Mouse (Mus musculus): ENCODE data around the gene Igflr1. TPM values are rescaled to one million over a fixed set of nuclear protein-coding genes. Genes with fewer than 3 reads are reported as not detected.

Gene Igflr1
- total and polyA plus RNA-seq, 2 experiments from 2014 or later = 1.9 to 3.1 TPM

DNA sequence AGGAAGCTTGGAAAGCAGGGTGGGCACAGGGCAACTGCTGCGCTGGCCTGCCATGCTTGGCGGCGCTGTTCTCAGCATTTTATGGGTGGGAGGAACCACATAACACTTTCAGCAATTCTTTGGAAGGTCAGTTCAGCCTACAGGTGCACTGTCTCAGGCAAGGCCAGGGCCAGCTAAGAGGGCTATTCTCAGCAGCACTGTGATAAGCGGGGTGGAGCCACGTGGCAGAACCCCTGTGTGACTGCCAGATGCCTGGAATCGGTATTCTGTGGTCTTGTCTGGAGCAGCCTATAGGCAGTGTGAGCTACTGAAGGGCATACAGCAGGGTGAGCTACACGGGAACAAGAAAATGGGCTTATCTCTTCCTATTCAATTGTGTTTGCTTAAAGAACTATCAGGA lies 44.8 kb downstream of the Igflr1 start:
- H3K9ac ChIP-seq (replicated peaks; ENCODE audit: low read length, poor library complexity, severe bottlenecking) = peak overlapping the region; percentile 24; the same call in 1 of the 2 replicates
- no peak overlapping the region for H3K4me3 ChIP-seq (ENCODE audit: low read depth, low read length)
- 60% methylated on average over 7 of the region's 7 CpGs for WGBS
- H3K36me3 ChIP-seq (ENCODE audit: insufficient read depth, low read length) = no peaks in the 10 kb centered on the region
- no peaks in the 10 kb centered on the region for H3K9me3 ChIP-seq (ENCODE audit: low read length)
- DNase-seq (ENCODE audit: low spot score) (no peak), ATAC-seq (ENCODE audit: low FRiP score) (no peak)
- no peaks in the 10 kb centered on the region for H3K4me1 ChIP-seq (ENCODE audit: insufficient read depth, low read length)
- no peak overlapping the region for H3K4me2 ChIP-seq (ENCODE audit: low read depth, low read length, poor library complexity, severe bottlenecking)
- H3K27ac ChIP-seq (ENCODE audit: low read depth, low read length) = no peak overlapping the region
- no peak for TF ChIP-seq CTCF (IDR thresholded peaks at IDR 0.05)
- no peaks in the 10 kb centered on the region for H3K27me3 ChIP-seq (ENCODE audit: insufficient read depth, low read length)

- H3K9me3 ChIP-seq (ENCODE audit: low read length) = no peaks in the 10 kb centered on the region
- ATAC-seq (ENCODE audit: low FRiP score) = no peak
- no peak for TF ChIP-seq CTCF (IDR thresholded peaks at IDR 0.05)
- no peak within 1 kb of the TSS for H3K4me3 ChIP-seq (ENCODE audit: low read depth, low read length)
- H3K4me1 ChIP-seq (ENCODE audit: insufficient read depth, low read length) = no peaks in the 10 kb centered on the region
- peaks cover 14% of the 10 kb centered on the region for H3K36me3 ChIP-seq (ENCODE audit: insufficient read depth, low read length)
- DNase-seq (ENCODE audit: low spot score) = no peak
- H3K27ac ChIP-seq (ENCODE audit: low read depth, low read length) = no peak within 1 kb of the TSS
- WGBS = 84% methylated on average over 8 of the region's 8 CpGs
- no peaks in the 10 kb centered on the region for H3K27me3 ChIP-seq (ENCODE audit: insufficient read depth, low read length)
- no peak within 1 kb of the TSS for H3K9ac ChIP-seq (replicated peaks; ENCODE audit: low read length, poor library complexity, severe bottlenecking)
- H3K4me2 ChIP-seq (ENCODE audit: low read depth, low read length, poor library complexity, severe bottlenecking) = no peak within 1 kb of the TSS
These were observed 47.6 kb downstream of the Igflr1 start, which contains the start of gene Upk1a for GRCm38 (mm10) chr7:30612654-30613402. Upk1a (minus strand) TSS chr7:30612847.

GRCm38 (mm10) chr7:30613529-30614112 lies 48.4 kb downstream of the Igflr1 start:
- Histone ChIP-seq H3K4me1 (ENCODE audit: insufficient read depth, low read length) (no peaks in the 10 kb centered on the region), H3K36me3 (ENCODE audit: insufficient read depth, low read length) (peaks cover 20% of the 10 kb centered on the region), H3K9me3 (ENCODE audit: low read length) (no peaks in the 10 kb centered on the region), H3K9ac (replicated peaks; ENCODE audit: low read length, poor library complexity, severe bottlenecking) (no peak overlapping the region), H3K4me3 (ENCODE audit: low read depth, low read length) (no peak overlapping the region), H3K27ac (ENCODE audit: low read depth, low read length) (no peak overlapping the region), H3K4me2 (ENCODE audit: low read depth, low read length, poor library complexity, severe bottlenecking) (no peak overlapping the region), H3K27me3 (ENCODE audit: insufficient read depth, low read length) (no peaks in the 10 kb centered on the region)
- WGBS = 23% methylated on average over 14 of the region's 14 CpGs
- TF ChIP-seq CTCF (IDR thresholded peaks at IDR 0.05) = peak; percentile 70
- ATAC-seq (ENCODE audit: low FRiP score) = no peak
- DNase-seq (ENCODE audit: low spot score) = peak; percentile 53

- WGBS = 80% methylated on average over 2 of the region's 2 CpGs
- no peaks in the 10 kb centered on the region for H3K27me3 ChIP-seq (ENCODE audit: insufficient read depth, low read length)
- ATAC-seq (ENCODE audit: low FRiP score) (no peak), DNase-seq (ENCODE audit: low spot score) (peak; percentile 5)
- H3K4me3 ChIP-seq (ENCODE audit: low read depth, low read length) = no peak overlapping the region
- no peak overlapping the region for H3K4me2 ChIP-seq (ENCODE audit: low read depth, low read length, poor library complexity, severe bottlenecking)
- H3K9ac ChIP-seq (replicated peaks; ENCODE audit: low read length, poor library complexity, severe bottlenecking) = no peak overlapping the region
- no peaks in the 10 kb centered on the region for H3K4me1 ChIP-seq (ENCODE audit: insufficient read depth, low read length)
- no peaks in the 10 kb centered on the region for H3K9me3 ChIP-seq (ENCODE audit: low read length)
- H3K27ac ChIP-seq (ENCODE audit: low read depth, low read length) = no peak overlapping the region
- peaks cover 25% of the 10 kb centered on the region for H3K36me3 ChIP-seq (ENCODE audit: insufficient read depth, low read length)
- TF ChIP-seq CTCF (IDR thresholded peaks at IDR 0.05) = peak; percentile 40
These were observed 49.2 kb downstream of the Igflr1 start for GRCm38 (mm10) chr7:30614454-30614853.

DNA sequence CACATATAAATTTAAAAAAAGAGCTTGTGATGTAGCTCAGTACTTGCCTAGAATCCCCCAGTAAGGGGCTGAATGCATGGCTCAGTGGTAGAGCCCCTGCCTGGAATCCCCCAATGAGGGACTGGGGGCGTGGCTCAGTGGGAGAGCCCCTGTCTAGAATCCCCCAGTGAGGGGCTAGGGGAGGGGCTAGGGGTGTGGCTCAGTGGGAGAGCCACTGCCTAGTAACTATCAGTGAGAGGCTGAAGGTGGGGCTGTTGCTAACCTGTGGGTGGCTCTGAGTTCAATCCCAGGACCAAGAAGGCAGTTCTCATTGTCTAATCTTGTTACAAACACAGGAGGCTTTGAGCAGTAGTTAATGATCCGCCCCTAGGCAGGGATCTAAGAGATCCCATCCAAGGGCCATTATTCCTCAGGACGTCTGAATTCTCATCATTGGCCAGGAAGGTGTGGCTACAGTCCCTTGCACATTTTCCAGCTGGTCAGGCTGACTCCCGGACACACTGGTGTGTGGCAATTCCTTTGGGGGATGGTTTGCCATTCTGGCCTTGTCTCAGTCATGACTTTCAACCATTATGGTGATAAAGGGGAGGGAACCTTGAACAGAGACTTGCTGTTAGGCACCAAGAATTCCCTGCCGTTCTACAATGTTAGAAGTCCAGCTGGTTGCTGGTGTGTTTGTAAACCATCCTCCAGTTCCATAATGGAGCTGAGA lies 50.0 kb downstream of the Igflr1 start:
- WGBS = 58% methylated on average over 5 of the region's 5 CpGs
- ATAC-seq (ENCODE audit: low FRiP score) = no peak
- H3K27me3 ChIP-seq (ENCODE audit: insufficient read depth, low read length) = no peaks in the 10 kb centered on the region
- no peak overlapping the region for H3K27ac ChIP-seq (ENCODE audit: low read depth, low read length)
- no peak for TF ChIP-seq CTCF (IDR thresholded peaks at IDR 0.05)
- no peak overlapping the region for H3K4me3 ChIP-seq (ENCODE audit: low read depth, low read length)
- peaks cover 25% of the 10 kb centered on the region for H3K36me3 ChIP-seq (ENCODE audit: insufficient read depth, low read length)
- DNase-seq (ENCODE audit: low spot score) = no peak
- no peaks in the 10 kb centered on the region for H3K9me3 ChIP-seq (ENCODE audit: low read length)
- no peak overlapping the region for H3K9ac ChIP-seq (replicated peaks; ENCODE audit: low read length, poor library complexity, severe bottlenecking)
- H3K4me1 ChIP-seq (ENCODE audit: insufficient read depth, low read length) = no peaks in the 10 kb centered on the region
- no peak overlapping the region for H3K4me2 ChIP-seq (ENCODE audit: low read depth, low read length, poor library complexity, severe bottlenecking)

Small RNA genes lying within 50 kb of the gene (microRNA-seq; reads per million reads assigned to microRNA genes)
- gene Gm38670 (ENCODE audit: borderline number of aligned reads) = not detected
- not detected for gene Mir3569 (ENCODE audit: borderline number of aligned reads)

Other genes starting within 250 kb of the Igflr1 start
Only the 30 nearest of the 32 such genes appear.
- 44.8 and 47.5 TPM in 2 replicates for gene Lrfn3, start 202.7 kb upstream of the Igflr1 start, total RNA-seq (2014; rRNA removed)
- gene Lrfn3, start 202.7 kb upstream of the Igflr1 start, polyA plus RNA-seq (2015; fragmentation: Nextera tagmentation; extraction: Ambion mirVana) = 22.1 and 24.8 TPM in 2 replicates
- 20.6 and 23.5 TPM in 2 replicates for gene Tyrobp, start 151.7 kb upstream of the Igflr1 start, total RNA-seq (2014; rRNA removed)
- 43.7 and 46.5 TPM in 2 replicates for gene Tyrobp, start 151.7 kb upstream of the Igflr1 start, polyA plus RNA-seq (2015; fragmentation: Nextera tagmentation; extraction: Ambion mirVana)
- not detected in 2 replicates for gene Hcst, start 145.6 kb upstream of the Igflr1 start, total RNA-seq (2014; rRNA removed)
- gene Hcst, start 145.6 kb upstream of the Igflr1 start, polyA plus RNA-seq (2015; fragmentation: Nextera tagmentation; extraction: Ambion mirVana) = 0.54 and 0.76 TPM in 2 replicates
- gene Nfkbid, start 143.7 kb upstream of the Igflr1 start, total RNA-seq (2014; rRNA removed) = 2.1 and 2.2 TPM in 2 replicates
- gene Nfkbid, start 143.7 kb upstream of the Igflr1 start, polyA plus RNA-seq (2015; fragmentation: Nextera tagmentation; extraction: Ambion mirVana) = 2.2 and 2.8 TPM in 2 replicates
- gene Aplp1, start 119.9 kb upstream of the Igflr1 start, total RNA-seq (2014; rRNA removed) = 923 and 924 TPM in 2 replicates
- gene Aplp1, start 119.9 kb upstream of the Igflr1 start, polyA plus RNA-seq (2015; fragmentation: Nextera tagmentation; extraction: Ambion mirVana) = 811 and 814 TPM in 2 replicates
- gene Kirrel2, start 107.7 kb upstream of the Igflr1 start, total RNA-seq (2014; rRNA removed) = 0.99 and 4.9 TPM in 2 replicates
- gene Kirrel2, start 107.7 kb upstream of the Igflr1 start, polyA plus RNA-seq (2015; fragmentation: Nextera tagmentation; extraction: Ambion mirVana) = 0.32 and 0.43 TPM in 2 replicates
- gene Nphs1, start 107.1 kb upstream of the Igflr1 start, total RNA-seq (2014; rRNA removed) = 0.33 TPM in 1 of 2 replicates, not detected in the other
- gene Nphs1, start 107.1 kb upstream of the Igflr1 start, polyA plus RNA-seq (2015; fragmentation: Nextera tagmentation; extraction: Ambion mirVana) = 0.11 TPM in 1 of 2 replicates, not detected in the other
- not detected in 2 replicates for gene Prodh2, start 71.8 kb upstream of the Igflr1 start, total RNA-seq (2014; rRNA removed)
- gene Prodh2, start 71.8 kb upstream of the Igflr1 start, polyA plus RNA-seq (2015; fragmentation: Nextera tagmentation; extraction: Ambion mirVana) = not detected in 2 replicates
- gene Arhgap33, start 30.4 kb upstream of the Igflr1 start, total RNA-seq (2014; rRNA removed) = 67.0 and 68.2 TPM in 2 replicates
- 113 TPM in 2 replicates for gene Arhgap33, start 30.4 kb upstream of the Igflr1 start, polyA plus RNA-seq (2015; fragmentation: Nextera tagmentation; extraction: Ambion mirVana)
- 5.9 and 6.2 TPM in 2 replicates for gene Hspb6, start 13.2 kb upstream of the Igflr1 start, total RNA-seq (2014; rRNA removed)
- gene Hspb6, start 13.2 kb upstream of the Igflr1 start, polyA plus RNA-seq (2015; fragmentation: Nextera tagmentation; extraction: Ambion mirVana) = 13.4 and 13.5 TPM in 2 replicates
- gene Proser3, start 13.1 kb upstream of the Igflr1 start, total RNA-seq (2014; rRNA removed) = 15.2 and 23.3 TPM in 2 replicates
- 3.3 and 3.4 TPM in 2 replicates for gene Proser3, start 13.1 kb upstream of the Igflr1 start, polyA plus RNA-seq (2015; fragmentation: Nextera tagmentation; extraction: Ambion mirVana)
- gene Lin37, start 5.6 kb upstream of the Igflr1 start, total RNA-seq (2014; rRNA removed) = 15.7 and 32.0 TPM in 2 replicates
- 53.5 and 54.1 TPM in 2 replicates for gene Lin37, start 5.6 kb upstream of the Igflr1 start, polyA plus RNA-seq (2015; fragmentation: Nextera tagmentation; extraction: Ambion mirVana)
- 54.7 and 64.2 TPM in 2 replicates for gene U2af1l4, start 2.1 kb upstream of the Igflr1 start, total RNA-seq (2014; rRNA removed)
- 96.4 and 97.0 TPM in 2 replicates for gene U2af1l4, start 2.1 kb upstream of the Igflr1 start, polyA plus RNA-seq (2015; fragmentation: Nextera tagmentation; extraction: Ambion mirVana)
- 6.0 and 8.4 TPM in 2 replicates for gene Gm49396, start 2.1 kb upstream of the Igflr1 start, total RNA-seq (2014; rRNA removed)
- gene Gm49396, start 2.1 kb upstream of the Igflr1 start, polyA plus RNA-seq (2015; fragmentation: Nextera tagmentation; extraction: Ambion mirVana) = 4.9 and 7.2 TPM in 2 replicates
- 63.8 and 133 TPM in 2 replicates for gene Psenen, start 1.8 kb upstream of the Igflr1 start, total RNA-seq (2014; rRNA removed)
- gene Psenen, start 1.8 kb upstream of the Igflr1 start, polyA plus RNA-seq (2015; fragmentation: Nextera tagmentation; extraction: Ambion mirVana) = 135 and 144 TPM in 2 replicates
- gene Kmt2b, start 23.3 kb downstream of the Igflr1 start, total RNA-seq (2014; rRNA removed) = 38.8 and 39.5 TPM in 2 replicates
- 5.3 and 8.3 TPM in 2 replicates for gene Kmt2b, start 23.3 kb downstream of the Igflr1 start, polyA plus RNA-seq (2015; fragmentation: Nextera tagmentation; extraction: Ambion mirVana)
- not detected in 2 replicates for gene Zbtb32, start 33.5 kb downstream of the Igflr1 start, total RNA-seq (2014; rRNA removed)
- 0.22 and 0.39 TPM in 2 replicates for gene Zbtb32, start 33.5 kb downstream of the Igflr1 start, polyA plus RNA-seq (2015; fragmentation: Nextera tagmentation; extraction: Ambion mirVana)
- gene Upk1a, start 47.4 kb downstream of the Igflr1 start, total RNA-seq (2014; rRNA removed) = 0.76 and 1.5 TPM in 2 replicates
- 0.65 and 0.84 TPM in 2 replicates for gene Upk1a, start 47.4 kb downstream of the Igflr1 start, polyA plus RNA-seq (2015; fragmentation: Nextera tagmentation; extraction: Ambion mirVana)
- gene Cox6b1, start 60.7 kb downstream of the Igflr1 start, total RNA-seq (2014; rRNA removed) = 310 and 337 TPM in 2 replicates
- 1,351 and 1,409 TPM in 2 replicates for gene Cox6b1, start 60.7 kb downstream of the Igflr1 start, polyA plus RNA-seq (2015; fragmentation: Nextera tagmentation; extraction: Ambion mirVana)
- 1.2 TPM in 1 of 2 replicates, not detected in the other for gene Etv2, start 70.4 kb downstream of the Igflr1 start, total RNA-seq (2014; rRNA removed)
- 0.15 TPM in 1 of 2 replicates, not detected in the other for gene Etv2, start 70.4 kb downstream of the Igflr1 start, polyA plus RNA-seq (2015; fragmentation: Nextera tagmentation; extraction: Ambion mirVana)
- gene Rbm42, start 84.9 kb downstream of the Igflr1 start, total RNA-seq (2014; rRNA removed) = 163 and 185 TPM in 2 replicates
- 120 and 123 TPM in 2 replicates for gene Rbm42, start 84.9 kb downstream of the Igflr1 start, polyA plus RNA-seq (2015; fragmentation: Nextera tagmentation; extraction: Ambion mirVana)
- 17.9 and 22.7 TPM in 2 replicates for gene Haus5, start 99.6 kb downstream of the Igflr1 start, total RNA-seq (2014; rRNA removed)
- 19.8 and 20.0 TPM in 2 replicates for gene Haus5, start 99.6 kb downstream of the Igflr1 start, polyA plus RNA-seq (2015; fragmentation: Nextera tagmentation; extraction: Ambion mirVana)
- gene Pmis2, start 106.2 kb downstream of the Igflr1 start, total RNA-seq (2014; rRNA removed) = not detected in 2 replicates
- gene Pmis2, start 106.2 kb downstream of the Igflr1 start, polyA plus RNA-seq (2015; fragmentation: Nextera tagmentation; extraction: Ambion mirVana) = not detected in 2 replicates
- gene 2200002J24Rik, start 133.5 kb downstream of the Igflr1 start, total RNA-seq (2014; rRNA removed) = not detected in 2 replicates
- not detected in 2 replicates for gene 2200002J24Rik, start 133.5 kb downstream of the Igflr1 start, polyA plus RNA-seq (2015; fragmentation: Nextera tagmentation; extraction: Ambion mirVana)
- gene Atp4a, start 146.8 kb downstream of the Igflr1 start, total RNA-seq (2014; rRNA removed) = 0.82 and 2.3 TPM in 2 replicates
- 2.7 and 2.8 TPM in 2 replicates for gene Atp4a, start 146.8 kb downstream of the Igflr1 start, polyA plus RNA-seq (2015; fragmentation: Nextera tagmentation; extraction: Ambion mirVana)
- gene Tmem147, start 164.1 kb downstream of the Igflr1 start, total RNA-seq (2014; rRNA removed) = 166 and 167 TPM in 2 replicates
- 290 and 318 TPM in 2 replicates for gene Tmem147, start 164.1 kb downstream of the Igflr1 start, polyA plus RNA-seq (2015; fragmentation: Nextera tagmentation; extraction: Ambion mirVana)
- gene Gapdhs, start 178.3 kb downstream of the Igflr1 start, total RNA-seq (2014; rRNA removed) = not detected in 2 replicates
- 0.79 and 0.80 TPM in 2 replicates for gene Gapdhs, start 178.3 kb downstream of the Igflr1 start, polyA plus RNA-seq (2015; fragmentation: Nextera tagmentation; extraction: Ambion mirVana)
- 2.4 and 4.0 TPM in 2 replicates for gene Sbsn, start 186.0 kb downstream of the Igflr1 start, total RNA-seq (2014; rRNA removed)
- gene Sbsn, start 186.0 kb downstream of the Igflr1 start, polyA plus RNA-seq (2015; fragmentation: Nextera tagmentation; extraction: Ambion mirVana) = 1.8 and 4.1 TPM in 2 replicates
- 0.71 and 7.9 TPM in 2 replicates for gene Dmkn, start 198.3 kb downstream of the Igflr1 start, total RNA-seq (2014; rRNA removed)
- gene Dmkn, start 198.3 kb downstream of the Igflr1 start, polyA plus RNA-seq (2015; fragmentation: Nextera tagmentation; extraction: Ambion mirVana) = 4.5 and 4.9 TPM in 2 replicates
- gene Krtdap, start 222.5 kb downstream of the Igflr1 start, total RNA-seq (2014; rRNA removed) = 4.8 and 19.2 TPM in 2 replicates
- gene Krtdap, start 222.5 kb downstream of the Igflr1 start, polyA plus RNA-seq (2015; fragmentation: Nextera tagmentation; extraction: Ambion mirVana) = 1.2 and 1.6 TPM in 2 replicates